Mouse (Mus musculus) fat pad, adult 2 months (tissue): ENCODE results near the gene Insc.

Source experiments
- DNase-seq: peaks from one replicate; pipeline ENCODE4 v3.0.0-alpha.2; 2011; ENCODE audit warnings: low read depth, low spot score; ENCODE audit errors: extremely low read depth

The Insc gene

GRCm38 (mm10) chr7:114818836-114819235, 75.3 kb downstream of the Insc start:
- no peak for DNase-seq

GRCm38 (mm10) chr7:114822736-114823135, 79.2 kb downstream of the Insc start:
- DNase-seq, result no peak

GRCm38 (mm10) chr7:114827360-114827759, 83.9 kb downstream of the Insc start:
- no peak for DNase-seq

DNA sequence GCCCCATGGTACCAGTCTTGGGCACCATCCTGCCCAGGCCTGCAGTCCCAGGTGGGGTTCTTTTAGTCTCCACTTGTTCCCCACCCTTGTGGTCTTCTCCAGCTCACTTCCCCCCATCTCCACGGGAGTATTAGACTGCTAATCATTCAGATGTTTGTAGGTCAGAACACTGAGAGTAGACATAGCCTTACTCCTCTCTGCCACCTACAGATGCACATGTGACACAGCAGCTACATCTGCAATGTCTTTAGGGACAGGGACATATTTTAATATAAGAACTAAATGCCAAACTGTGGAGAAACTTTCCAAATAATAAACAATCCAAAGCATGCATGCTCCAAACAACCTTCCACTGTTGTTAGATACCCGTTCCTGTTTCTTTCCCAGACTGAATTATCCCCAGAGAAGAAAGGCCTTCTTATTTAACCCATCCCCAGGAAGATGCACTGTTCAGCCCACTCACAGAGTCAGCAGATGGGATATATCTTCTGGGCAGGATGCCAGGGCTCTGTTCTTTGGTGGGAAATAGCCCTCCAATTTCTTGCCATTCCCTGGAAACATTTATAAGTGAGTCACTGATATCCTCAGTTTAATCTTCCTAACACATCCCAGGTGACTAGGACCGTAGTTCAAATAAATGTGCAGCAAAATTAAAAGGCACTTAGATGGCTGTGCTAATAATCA, 88.9 kb downstream of the Insc start:
- no peak for DNase-seq

- DNase-seq, result no peak
Measured at GRCm38 (mm10) chr7:114834504-114834903, 91.0 kb downstream of the Insc start.

- no peak for DNase-seq
Measured at GRCm38 (mm10) chr7:114837268-114837667, 93.8 kb downstream of the Insc start.

- DNase-seq, result no peak
Measured at GRCm38 (mm10) chr7:114840029-114840745, 96.7 kb downstream of the Insc start.

DNA sequence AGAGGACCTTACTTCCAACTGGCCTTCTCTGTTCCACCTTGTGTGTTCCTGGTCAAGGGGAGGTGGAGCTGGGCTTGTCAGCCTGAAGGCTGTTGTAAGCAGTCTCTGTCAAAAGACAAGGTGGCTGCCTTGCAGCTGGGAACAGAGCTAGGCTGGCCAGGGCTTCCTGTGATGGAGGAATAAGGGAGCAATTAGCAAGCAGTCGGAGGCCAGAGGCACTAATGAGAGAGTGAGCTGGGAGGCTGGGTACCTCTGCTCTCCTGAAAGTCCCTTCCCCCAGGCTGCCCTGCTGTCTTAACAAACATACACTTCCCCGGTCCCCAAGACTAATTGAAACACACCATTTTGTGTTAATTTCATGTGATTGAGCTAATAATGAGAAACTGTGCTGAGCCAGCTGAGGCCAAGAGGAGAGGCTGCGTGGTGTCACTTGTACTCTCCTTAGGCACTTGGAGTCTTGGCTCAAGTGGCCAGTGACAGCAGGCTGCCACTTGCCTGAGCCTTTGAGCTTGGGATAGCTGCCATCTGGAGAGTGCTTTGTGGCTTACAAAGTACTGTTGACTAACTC, 99.2 kb downstream of the Insc start:
- DNase-seq, result peak; percentile 70

DNA sequence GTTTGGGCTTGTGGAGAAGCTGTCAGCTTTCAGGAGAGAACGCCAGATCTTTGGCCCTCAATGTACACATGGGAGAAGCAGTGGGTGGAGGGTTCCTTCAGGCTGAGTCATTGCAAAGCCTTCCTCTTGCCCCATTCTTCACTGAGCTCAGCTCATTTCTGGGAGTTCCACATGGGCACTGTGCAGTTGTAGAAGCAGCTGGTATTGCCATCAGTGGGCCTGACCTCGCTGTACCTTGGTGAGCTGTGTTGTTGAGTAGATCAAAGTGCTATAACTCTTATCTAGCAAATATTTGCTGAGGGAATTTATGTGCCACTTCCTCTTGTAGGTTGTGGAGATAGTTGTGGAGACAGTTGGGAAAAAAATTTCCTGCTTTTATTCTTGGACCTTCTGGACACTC, 103.7 kb downstream of the Insc start:
- DNase-seq, result no peak

DNA sequence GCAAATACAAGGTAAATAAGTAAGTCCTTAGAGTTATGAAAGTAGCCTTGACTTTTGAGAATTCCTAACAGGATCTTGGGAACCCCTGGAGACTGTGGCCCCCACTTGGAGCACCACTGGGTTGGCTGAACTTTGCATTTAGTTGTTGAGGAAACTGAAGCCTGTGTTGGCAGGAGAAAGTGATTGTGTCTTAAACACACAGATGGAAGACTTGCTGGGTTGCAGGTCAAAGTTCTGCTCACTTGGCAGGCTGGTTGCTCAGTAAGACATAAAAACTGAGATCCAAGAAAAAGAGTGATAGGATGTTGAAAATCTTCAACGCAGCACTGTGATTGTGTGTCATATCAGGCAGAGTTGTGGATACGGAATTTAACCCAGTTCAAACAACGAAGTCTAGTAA, 108.9 kb downstream of the Insc start:
- no peak for DNase-seq

- DNase-seq, result no peak
Measured at GRCm38 (mm10) chr7:114854169-114854568, 110.7 kb downstream of the Insc start.

- no peak for DNase-seq
Measured at GRCm38 (mm10) chr7:114860858-114861523, 117.5 kb downstream of the Insc start.

GRCm38 (mm10) chr7:114873315-114874012, 130.0 kb downstream of the Insc start:
- no peak for DNase-seq

DNA sequence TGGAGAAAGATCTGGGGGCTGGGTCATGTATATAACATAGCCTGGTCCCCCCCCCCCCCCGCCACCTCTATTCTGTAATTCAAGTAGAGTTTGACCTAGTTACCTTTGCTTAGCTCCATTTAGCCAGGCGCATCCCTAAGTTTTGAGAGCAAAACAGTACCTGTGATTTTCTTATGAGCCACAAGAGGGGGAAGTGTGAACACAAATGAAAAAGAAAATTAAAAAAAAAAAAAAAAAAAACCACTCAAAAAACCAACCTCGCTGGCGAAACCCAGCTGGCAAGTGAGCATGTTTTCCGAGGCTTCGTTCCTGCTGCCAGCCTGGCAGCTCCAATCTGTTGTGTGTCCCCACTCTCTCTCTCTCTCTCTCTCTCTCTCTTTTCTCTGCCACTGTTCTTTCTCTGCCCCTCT, 130.5 kb downstream of the Insc start:
- no peak for DNase-seq

- no peak for DNase-seq
Measured at GRCm38 (mm10) chr7:114874579-114874978, 131.1 kb downstream of the Insc start.

- DNase-seq, result no peak
Measured at GRCm38 (mm10) chr7:114883602-114884001, 140.1 kb downstream of the Insc start.

DNA sequence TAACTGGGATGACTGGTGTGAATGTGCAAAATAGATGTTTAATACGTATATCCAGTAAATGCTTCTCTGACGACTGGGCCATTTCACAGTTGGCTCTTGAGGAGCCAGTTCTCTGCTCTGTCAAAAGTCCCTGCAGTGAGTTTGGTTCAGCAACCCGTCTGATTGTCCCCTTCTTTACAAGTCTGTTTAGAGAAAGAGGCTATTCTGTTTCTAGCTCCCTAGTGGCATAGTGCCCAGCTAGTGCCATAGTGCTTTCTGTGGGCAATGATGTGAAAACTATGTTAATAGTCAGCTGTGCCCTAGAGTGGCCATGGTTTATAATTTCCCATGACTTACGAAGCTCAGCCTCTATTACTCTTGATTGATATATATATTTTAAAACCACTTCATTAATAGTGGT, 143.4 kb downstream of the Insc start:
- no peak for DNase-seq

GRCm38 (mm10) chr7:114890215-114890614, 146.7 kb downstream of the Insc start:
- DNase-seq, result no peak

- no peak for DNase-seq
Measured at GRCm38 (mm10) chr7:114892618-114893257, 149.2 kb downstream of the Insc start.

DNA sequence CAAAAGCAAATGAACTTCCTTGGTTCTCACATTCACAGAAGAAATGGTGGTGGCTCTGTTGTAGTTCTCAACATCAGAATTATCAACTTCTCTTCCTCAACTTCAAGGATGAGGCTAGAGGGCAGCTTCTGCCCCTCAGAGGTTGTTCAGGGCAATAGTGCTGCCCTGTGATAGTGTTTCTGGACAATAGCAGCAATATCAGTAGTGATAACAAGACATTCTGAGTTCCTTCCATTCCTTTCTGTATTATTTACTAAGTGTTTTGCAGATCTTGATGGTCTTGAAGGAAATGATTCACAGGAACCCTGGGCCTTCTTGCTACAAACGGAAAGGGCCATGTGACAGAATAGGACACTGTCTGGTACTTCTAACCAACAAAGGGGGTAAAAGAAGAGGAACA, 150.4 kb downstream of the Insc start:
- DNase-seq, result no peak
